Mouse (Mus musculus) liver, embryonic 14.5 days (tissue): ENCODE data around the gene Olfr1121. TPM values are rescaled to one million over a fixed set of nuclear protein-coding genes. Genes with fewer than 3 reads are reported as not detected.
"Not testable (repeated sequence)": the region's sequence is repeated elsewhere in the genome, so short reads cannot be mapped to it uniquely, and the experiment has no call there.

Source experiments
- ATAC-seq: fragments of 200-750 bp; cut with Nextera tagmentation; 2 replicates; pipeline ENCODE4 v1.8.0; 2017; ENCODE audit warnings: moderate number of reproducible peaks, mild to moderate bottlenecking, moderate library complexity; ENCODE audit not compliant: insufficient read depth
- DNase-seq, 3 experiments: peaks; one replicate each; pipeline ENCODE4 v3.0.0-alpha.2; 2012 to 2013; ENCODE audit warnings: low read depth in 3 of 3, low spot score in 3 of 3
- H3K27ac ChIP-seq: fragments of 300-500 bp; sonication (generic); 2 replicates; pipeline ENCODE4 v1.5.1; 2014; ENCODE audit warnings: moderate library complexity, mild to moderate bottlenecking, control low read depth, inconsistent platforms
- H3K27me3 ChIP-seq: fragments of 300-500 bp; sonication (generic); 2 replicates; pipeline ENCODE4 v1.6.1; 2014; ENCODE audit warnings: mild to moderate bottlenecking, low read length, moderate library complexity; ENCODE audit not compliant: control insufficient read depth, insufficient read depth
- H3K36me3 ChIP-seq: fragments of 300-500 bp; sonication (generic); replicated peaks from 2 replicates; pipeline ENCODE4 v1.6.1; 2014; ENCODE audit warnings: low read depth; ENCODE audit not compliant: control insufficient read depth, insufficient read depth
- H3K4me1 ChIP-seq, 2 experiments: fragments of 200-500 bp in 1 of 2; fragments of 300-500 bp in 1 of 2; sonication (generic) in 1 of 2; replicated peaks; 2 replicates each; pipeline ENCODE4 v1.6.1; 2012 to 2014; ENCODE audit warnings: antibody characterized with exemption in 1 of 2, inconsistent platforms in 1 of 2, low read length in 1 of 2; ENCODE audit not compliant: control insufficient read depth in 2 of 2, insufficient read depth in 2 of 2
- H3K4me2 ChIP-seq: fragments of 300-500 bp; sonication (generic); 2 replicates; pipeline ENCODE4 v1.6.1; 2014; ENCODE audit warnings: low read depth, mild to moderate bottlenecking, control low read depth, moderate library complexity
- H3K4me3 ChIP-seq, 2 experiments: fragments of 200-500 bp in 1 of 2; fragments of 300-500 bp in 1 of 2; sonication (generic) in 1 of 2; 2 replicates each; pipeline ENCODE4 v1.5.1; 2012 to 2014; ENCODE audit warnings: low read depth in 2 of 2, low read length in 2 of 2, mild to moderate bottlenecking in 2 of 2, control low read depth in 1 of 2, inconsistent platforms in 1 of 2, moderate library complexity in 1 of 2; ENCODE audit not compliant: insufficient read depth in 1 of 2
- H3K9ac ChIP-seq: fragments of 300-500 bp; sonication (generic); replicated peaks from 2 replicates; pipeline ENCODE4 v1.6.1; 2014; ENCODE audit warnings: mild to moderate bottlenecking, control low read depth, moderate library complexity
- H3K9me3 ChIP-seq: fragments of 300-500 bp; sonication (generic); 2 replicates; pipeline ENCODE4 v1.6.1; 2016; ENCODE audit warnings: low read length, mixed read lengths; ENCODE audit not compliant: control insufficient read depth
- CTCF ChIP-seq: IDR thresholded peaks from 2 replicates; pipeline ENCODE4 v1.5.1; 2016; ENCODE audit warnings: antibody characterized with exemption, low read depth, control low read depth
- EP300 ChIP-seq: IDR thresholded peaks from 2 replicates; pipeline ENCODE4 v1.6.1; 2016; ENCODE audit warnings: antibody characterized with exemption, low read depth
- WGBS: fragments of 180-500 bp; shearing (Covaris S2); extraction: QIAGEN DNeasy Blood & Tissue Kit; methylation state at CpG from one replicate; pipeline ENCODE4 v1.1.7; 2014; ENCODE audit not compliant: insufficient replicate concordance; 5-methylcytosine and 5-hydroxymethylcytosine counted together
- polyA plus RNA-seq, 2 experiments: library from polyadenylated mRNA; depleted of rRNA in 1 of 2; stranded (reverse) in 1 of 2; unstranded in 1 of 2; fragments of >200 nt; fragmentation: Nextera tagmentation in 1 of 2; extraction: Ambion mirVana in 1 of 2; gene quantifications; 2 replicates each; pipeline versions ENCODE4 v1.2.1 to v1.2.3; 2012 to 2014

Gene Olfr1121
- polyA plus RNA-seq, 2 experiments = not detected

- H3K4me1 ChIP-seq = no peaks in the 10 kb centered on the region
Measured at GRCm38 (mm10) chr2:87385549-87385948, 15.9 kb downstream of the Olfr1121 start, which contains the start of gene Olfr1122. Gene Olfr1122, plus strand, starts transcription at chr2:87385849.

GRCm38 (mm10) chr2:87393605-87394004, 23.9 kb downstream of the Olfr1121 start:
- H3K4me3 ChIP-seq, H3K36me3 ChIP-seq, DNase-seq, H3K4me2 ChIP-seq, H3K27ac ChIP-seq, H3K4me1 ChIP-seq, H3K9ac ChIP-seq, ATAC-seq, H3K9me3 ChIP-seq, H3K27me3 ChIP-seq: not testable (repeated sequence)
- 74% methylated on average over 5 of the region's 5 CpGs for WGBS

More at GRCm38 (mm10) chr2:87385549-87385948, 15.9 kb downstream of the Olfr1121 start, which contains the start of gene Olfr1122:
- DNase-seq = no peak
- 72% methylated on average over 2 of the region's 2 CpGs for WGBS
- no peak within 1 kb of the TSS for H3K9ac ChIP-seq
- H3K27me3 ChIP-seq = no peaks in the 10 kb centered on the region
- H3K9me3 ChIP-seq = no peaks in the 10 kb centered on the region
- ATAC-seq = no peak
- no peak within 1 kb of the TSS for H3K4me3 ChIP-seq
- H3K27ac ChIP-seq = no peak within 1 kb of the TSS
- TF ChIP-seq EP300 (no peak), CTCF (no peak)
- H3K4me2 ChIP-seq = no peak within 1 kb of the TSS
- H3K36me3 ChIP-seq = no peaks in the 10 kb centered on the region

GRCm38 (mm10) chr2:87394686-87395085, 25.0 kb downstream of the Olfr1121 start:
- not testable (repeated sequence) for H3K27ac ChIP-seq, H3K4me3 ChIP-seq, DNase-seq, H3K4me2 ChIP-seq, H3K36me3 ChIP-seq, H3K27me3 ChIP-seq, H3K4me1 ChIP-seq, ATAC-seq, H3K9ac ChIP-seq, H3K9me3 ChIP-seq
- WGBS = 64% methylated on average over 7 of the region's 7 CpGs

- Histone ChIP-seq H3K4me1 (no peaks in the 10 kb centered on the region), H3K4me3 (no peak within 1 kb of the TSS), H3K27ac (no peak within 1 kb of the TSS), H3K27me3 (no peaks in the 10 kb centered on the region), H3K4me2 (no peak within 1 kb of the TSS), H3K9me3 (no peaks in the 10 kb centered on the region), H3K9ac (no peak within 1 kb of the TSS), H3K36me3 (no peaks in the 10 kb centered on the region)
- TF ChIP-seq EP300 = no peak
- no peak for TF ChIP-seq CTCF
- no peak for ATAC-seq
- no peak for DNase-seq
- WGBS = 63% methylated on average over 1 of the region's 1 CpGs
Measured at GRCm38 (mm10) chr2:87416335-87416734, 46.6 kb downstream of the Olfr1121 start, which contains the start of gene Olfr1123. Gene Olfr1123, plus strand, starts transcription at chr2:87416635.

Other genes with a start within 250 kb of the Olfr1121 start
- gene Olfr1110, start 229.6 kb upstream of the Olfr1121 start, polyA plus RNA-seq (2012; rRNA removed) = not detected in 2 replicates
- not detected in 2 replicates for gene Olfr1110, start 229.6 kb upstream of the Olfr1121 start, polyA plus RNA-seq (2014; fragmentation: Nextera tagmentation; extraction: Ambion mirVana)
- not detected in 2 replicates for gene Olfr1111, start 217.3 kb upstream of the Olfr1121 start, polyA plus RNA-seq (2012; rRNA removed)
- not detected in 2 replicates for gene Olfr1111, start 217.3 kb upstream of the Olfr1121 start, polyA plus RNA-seq (2014; fragmentation: Nextera tagmentation; extraction: Ambion mirVana)
- gene Olfr1112, start 182.1 kb upstream of the Olfr1121 start, polyA plus RNA-seq (2012; rRNA removed) = not detected in 2 replicates
- not detected in 2 replicates for gene Olfr1112, start 182.1 kb upstream of the Olfr1121 start, polyA plus RNA-seq (2014; fragmentation: Nextera tagmentation; extraction: Ambion mirVana)
- not detected in 2 replicates for gene Olfr1113, start 160.9 kb upstream of the Olfr1121 start, polyA plus RNA-seq (2012; rRNA removed)
- gene Olfr1113, start 160.9 kb upstream of the Olfr1121 start, polyA plus RNA-seq (2014; fragmentation: Nextera tagmentation; extraction: Ambion mirVana) = not detected in 2 replicates
- not detected in 2 replicates for gene Olfr1115, start 121.9 kb upstream of the Olfr1121 start, polyA plus RNA-seq (2012; rRNA removed)
- not detected in 2 replicates for gene Olfr1115, start 121.9 kb upstream of the Olfr1121 start, polyA plus RNA-seq (2014; fragmentation: Nextera tagmentation; extraction: Ambion mirVana)
- gene Olfr1116, start 102.4 kb upstream of the Olfr1121 start, polyA plus RNA-seq (2012; rRNA removed) = not detected in 2 replicates
- not detected in 2 replicates for gene Olfr1116, start 102.4 kb upstream of the Olfr1121 start, polyA plus RNA-seq (2014; fragmentation: Nextera tagmentation; extraction: Ambion mirVana)
- not detected in 2 replicates for gene Olfr1118, start 62.3 kb upstream of the Olfr1121 start, polyA plus RNA-seq (2012; rRNA removed)
- gene Olfr1118, start 62.3 kb upstream of the Olfr1121 start, polyA plus RNA-seq (2014; fragmentation: Nextera tagmentation; extraction: Ambion mirVana) = not detected in 2 replicates
- gene Olfr1120, start 15.1 kb upstream of the Olfr1121 start, polyA plus RNA-seq (2012; rRNA removed) = not detected in 2 replicates
- gene Olfr1120, start 15.1 kb upstream of the Olfr1121 start, polyA plus RNA-seq (2014; fragmentation: Nextera tagmentation; extraction: Ambion mirVana) = not detected in 2 replicates
- gene Olfr1122, start 16.0 kb downstream of the Olfr1121 start, polyA plus RNA-seq (2012; rRNA removed) = not detected in 2 replicates
- gene Olfr1122, start 16.0 kb downstream of the Olfr1121 start, polyA plus RNA-seq (2014; fragmentation: Nextera tagmentation; extraction: Ambion mirVana) = not detected in 2 replicates
- not detected in 2 replicates for gene Olfr1123, start 46.7 kb downstream of the Olfr1121 start, polyA plus RNA-seq (2012; rRNA removed)
- gene Olfr1123, start 46.7 kb downstream of the Olfr1121 start, polyA plus RNA-seq (2014; fragmentation: Nextera tagmentation; extraction: Ambion mirVana) = not detected in 2 replicates
- not detected in 2 replicates for gene Olfr1124, start 60.4 kb downstream of the Olfr1121 start, polyA plus RNA-seq (2012; rRNA removed)
- not detected in 2 replicates for gene Olfr1124, start 60.4 kb downstream of the Olfr1121 start, polyA plus RNA-seq (2014; fragmentation: Nextera tagmentation; extraction: Ambion mirVana)
- not detected in 2 replicates for gene Olfr1126, start 84.1 kb downstream of the Olfr1121 start, polyA plus RNA-seq (2012; rRNA removed)
- not detected in 2 replicates for gene Olfr1126, start 84.1 kb downstream of the Olfr1121 start, polyA plus RNA-seq (2014; fragmentation: Nextera tagmentation; extraction: Ambion mirVana)
- gene Pramel7, start 127.2 kb downstream of the Olfr1121 start, polyA plus RNA-seq (2012; rRNA removed) = not detected in 2 replicates
- gene Pramel7, start 127.2 kb downstream of the Olfr1121 start, polyA plus RNA-seq (2014; fragmentation: Nextera tagmentation; extraction: Ambion mirVana) = not detected in 2 replicates
- gene Pramel6, start 136.7 kb downstream of the Olfr1121 start, polyA plus RNA-seq (2012; rRNA removed) = not detected in 2 replicates
- gene Pramel6, start 136.7 kb downstream of the Olfr1121 start, polyA plus RNA-seq (2014; fragmentation: Nextera tagmentation; extraction: Ambion mirVana) = not detected in 2 replicates
- gene Olfr153, start 161.9 kb downstream of the Olfr1121 start, polyA plus RNA-seq (2012; rRNA removed) = not detected in 2 replicates
- not detected in 2 replicates for gene Olfr153, start 161.9 kb downstream of the Olfr1121 start, polyA plus RNA-seq (2014; fragmentation: Nextera tagmentation; extraction: Ambion mirVana)
- gene Olfr1128, start 175.6 kb downstream of the Olfr1121 start, polyA plus RNA-seq (2012; rRNA removed) = not detected in 2 replicates
- gene Olfr1128, start 175.6 kb downstream of the Olfr1121 start, polyA plus RNA-seq (2014; fragmentation: Nextera tagmentation; extraction: Ambion mirVana) = not detected in 2 replicates
- gene Olfr1129, start 204.0 kb downstream of the Olfr1121 start, polyA plus RNA-seq (2012; rRNA removed) = not detected in 2 replicates
- gene Olfr1129, start 204.0 kb downstream of the Olfr1121 start, polyA plus RNA-seq (2014; fragmentation: Nextera tagmentation; extraction: Ambion mirVana) = not detected in 2 replicates
- gene Olfr1130, start 236.3 kb downstream of the Olfr1121 start, polyA plus RNA-seq (2012; rRNA removed) = not detected in 2 replicates
- not detected in 2 replicates for gene Olfr1130, start 236.3 kb downstream of the Olfr1121 start, polyA plus RNA-seq (2014; fragmentation: Nextera tagmentation; extraction: Ambion mirVana)